Mouse (Mus musculus) spleen, adult 18-20 months (tissue): ENCODE results near the gene Tac4.

Source experiments
- DNase-seq, 2 experiments: peaks; one replicate each; pipeline ENCODE4 v3.0.0; 2022; ENCODE audit warnings: mixed read lengths in 2 of 2

The Tac4 gene

GRCm38 (mm10) chr11:95263816-95264454 lies 2.6 kb downstream of the Tac4 start:
- DNase-seq: no peak

GRCm38 (mm10) chr11:95264455-95265013 lies 3.2 kb downstream of the Tac4 start:
- DNase-seq: no peak

- DNase-seq: no peak
These were observed 5.4 kb downstream of the Tac4 start for GRCm38 (mm10) chr11:95266540-95267245.

GRCm38 (mm10) chr11:95273661-95274060 lies 12.3 kb downstream of the Tac4 start:
- DNase-seq: no peak

- no peak for DNase-seq
These were observed 13.3 kb downstream of the Tac4 start for GRCm38 (mm10) chr11:95274613-95275012.

- no peak for DNase-seq
These were observed 14.7 kb downstream of the Tac4 start for GRCm38 (mm10) chr11:95276056-95276455.

GRCm38 (mm10) chr11:95279061-95279659 lies 17.8 kb downstream of the Tac4 start:
- no peak for DNase-seq

GRCm38 (mm10) chr11:95282331-95282730 lies 21.0 kb downstream of the Tac4 start:
- no peak for DNase-seq

- peak; percentile 19 to 20 for DNase-seq
These were observed 30.7 kb downstream of the Tac4 start for GRCm38 (mm10) chr11:95291998-95292397.

GRCm38 (mm10) chr11:95293017-95293624 lies 31.8 kb downstream of the Tac4 start:
- peak; percentile 17 to 37 for DNase-seq

- no peak for DNase-seq
These were observed 34.4 kb downstream of the Tac4 start for GRCm38 (mm10) chr11:95295736-95296135.

- peak in 1 of 2 experiments; percentile 22 for DNase-seq
These were observed 36.8 kb downstream of the Tac4 start for GRCm38 (mm10) chr11:95298146-95298545.

GRCm38 (mm10) chr11:95299886-95300285 lies 38.6 kb downstream of the Tac4 start:
- no peak for DNase-seq

- DNase-seq: no peak
These were observed 40.4 kb downstream of the Tac4 start for GRCm38 (mm10) chr11:95301772-95302171.

GRCm38 (mm10) chr11:95305600-95305999 lies 44.3 kb downstream of the Tac4 start:
- DNase-seq: no peak

- DNase-seq: no peak
These were observed 46.2 kb downstream of the Tac4 start for GRCm38 (mm10) chr11:95307526-95307925.

- peak; percentile 93 to 96 for DNase-seq
These were observed 48.2 kb downstream of the Tac4 start for GRCm38 (mm10) chr11:95309510-95310006.

- peak; percentile 89 to 94 for DNase-seq
These were observed 48.8 kb downstream of the Tac4 start, which contains the start of gene Kat7 for GRCm38 (mm10) chr11:95310007-95310647. TSS of gene Kat7 (minus strand) at chr11:95310246.

GRCm38 (mm10) chr11:95310648-95311424 lies 49.5 kb downstream of the Tac4 start:
- DNase-seq: peak; percentile 17 to 26

- DNase-seq: no peak
These were observed 50.1 kb downstream of the Tac4 start for GRCm38 (mm10) chr11:95311425-95311807.

GRCm38 (mm10) chr11:95315215-95315955 lies 54.1 kb downstream of the Tac4 start:
- DNase-seq: no peak
